Mouse (Mus musculus) regulatory T cell (primary cell): ENCODE results near the gene Rrp1.

Experiments used
- in situ Hi-C: fragments of 300-600 bp; cut with MboI, MseI; formaldehyde crosslinking; loops from one replicate; pipeline ENCODE4 v1.15.1; 2025; ENCODE audit warnings: high pct_unique_total_duplicates

Rrp1 gene

GRCm38 (mm10) chr10:78350796-78351556 lies 61.9 kb downstream of the Rrp1 start:
- in situ Hi-C loops, result no loop called here
